Mouse (Mus musculus) myocyte (in vitro differentiated cells): ENCODE results near the gene Tada2b. TPM values are rescaled to one million over a fixed set of nuclear protein-coding genes. Genes with fewer than 3 reads are reported as not detected.

Source experiments
- H3K27me3 ChIP-seq: one replicate; pipeline ENCODE4 v1.6.1; 2011; ENCODE audit not compliant: control insufficient read depth, insufficient read depth, insufficient read length
- H3K36me3 ChIP-seq: one replicate; pipeline ENCODE4 v1.6.1; 2011; ENCODE audit not compliant: control insufficient read depth, insufficient read depth
- H3K4me2 ChIP-seq: one replicate; pipeline ENCODE4 v1.6.1; 2011; ENCODE audit warnings: low read depth, control low read depth
- H3K4me3 ChIP-seq: one replicate; pipeline ENCODE4 v1.5.1; 2011; ENCODE audit warnings: mild to moderate bottlenecking, control low read depth, moderate library complexity
- H3K79me2 ChIP-seq: one replicate; pipeline ENCODE4 v1.6.1; 2011; ENCODE audit not compliant: control insufficient read depth, insufficient read depth
- H3ac ChIP-seq: one replicate; pipeline ENCODE4 v1.6.1; 2011; ENCODE audit not compliant: control insufficient read depth, insufficient read length
- CEBPB ChIP-seq: IDR thresholded peaks from 2 replicates; pipeline ENCODE4 v1.6.1; 2011; ENCODE audit warnings: mild to moderate bottlenecking, moderate library complexity; ENCODE audit not compliant: poor library complexity, insufficient read depth, severe bottlenecking
- E2F4 ChIP-seq: IDR thresholded peaks from one replicate; pipeline ENCODE4 v1.6.1; 2011; ENCODE audit warnings: mild to moderate bottlenecking, control low read depth, moderate library complexity; ENCODE audit not compliant: insufficient read depth
- MAX ChIP-seq: IDR thresholded peaks from one replicate; pipeline ENCODE4 v1.6.1; 2011; ENCODE audit warnings: low read depth, mild to moderate bottlenecking, control low read depth
- MYOD1 ChIP-seq, 3 experiments: IDR thresholded peaks; one replicate each; pipeline ENCODE4 v1.6.1; 2011; ENCODE audit warnings: control low read depth in 2 of 3, low read depth in 2 of 3, mild to moderate bottlenecking in 2 of 3, moderate library complexity in 1 of 3; ENCODE audit not compliant: insufficient read length in 2 of 3, control insufficient read depth in 1 of 3
- MYOG ChIP-seq, 3 experiments: IDR thresholded peaks; one replicate each; pipeline ENCODE4 v1.6.1; 2011; ENCODE audit warnings: control low read depth in 2 of 3, low read depth in 2 of 3, mild to moderate bottlenecking in 2 of 3; ENCODE audit not compliant: insufficient read length in 2 of 3, control insufficient read depth in 1 of 3, insufficient read depth in 1 of 3
- POLR2A ChIP-seq: IDR thresholded peaks from one replicate; pipeline ENCODE4 v1.6.1; 2011; ENCODE audit warnings: low read depth, mild to moderate bottlenecking, control low read depth, moderate library complexity; ENCODE audit not compliant: insufficient read length
- POLR2AphosphoS2 ChIP-seq: IDR thresholded peaks from one replicate; pipeline ENCODE4 v1.6.1; 2011; ENCODE audit warnings: low read depth, control low read depth; ENCODE audit not compliant: insufficient read length
- REST ChIP-seq: IDR thresholded peaks from one replicate; pipeline ENCODE4 v1.6.1; 2011; ENCODE audit warnings: mild to moderate bottlenecking, control low read depth, moderate library complexity; ENCODE audit not compliant: insufficient read depth, insufficient read length
- SRF ChIP-seq: IDR thresholded peaks from one replicate; pipeline ENCODE4 v1.6.1; 2011; ENCODE audit warnings: low read depth; ENCODE audit not compliant: control insufficient read depth, insufficient read length
- TCF12 ChIP-seq: IDR thresholded peaks from one replicate; pipeline ENCODE4 v1.6.1; 2011; ENCODE audit warnings: mild to moderate bottlenecking, control low read depth; ENCODE audit not compliant: poor library complexity, insufficient read depth, severe bottlenecking
- TCF3 ChIP-seq: IDR thresholded peaks from one replicate; pipeline ENCODE4 v1.6.1; 2011; ENCODE audit warnings: low read depth, control low read depth; ENCODE audit not compliant: insufficient read length
- USF1 ChIP-seq: IDR thresholded peaks from one replicate; pipeline ENCODE4 v1.6.1; 2011; ENCODE audit warnings: low read depth, mild to moderate bottlenecking, control low read depth, moderate library complexity
- polyA plus RNA-seq: library from polyadenylated mRNA; unstranded; fragments of >200 nt; fragmentation: generic; extraction: Trizol; gene quantifications from one replicate; pipeline ENCODE4 v1.2.1, GENCODE M21; 2012; ENCODE audit warnings: missing spikeins

Tada2b gene
- 7.2 TPM for polyA plus RNA-seq

- H3K4me2 ChIP-seq = peak within 1 kb of the TSS; percentile 96
- peaks cover 42% of the 10 kb centered on the region for H3K79me2 ChIP-seq
- no peaks in the 10 kb centered on the region for H3K36me3 ChIP-seq
- H3K27me3 ChIP-seq = no peaks in the 10 kb centered on the region
- peak within 1 kb of the TSS; percentile 87 for H3ac ChIP-seq
- peak within 1 kb of the TSS; percentile 76 for H3K4me3 ChIP-seq
- TF ChIP-seq E2F4 (no peak), POLR2AphosphoS2 (no peak), USF1 (no peak), TCF3 (no peak), POLR2A (peak; percentile 66), MYOD1 (IDR thresholded peaks at IDR 0.05; ENCODE audit: control insufficient read depth in 1 of 3, insufficient read length in 2 of 3, low read depth in 2 of 3) (no peak), MYOG (IDR thresholded peaks at IDR 0.05; ENCODE audit: control insufficient read depth in 1 of 3, insufficient read depth in 1 of 3, insufficient read length in 2 of 3, low read depth in 2 of 3) (peak in 1 of 3 experiments; percentile 39), SRF (no peak), TCF12 (no peak), MAX (no peak), REST (no peak)
Measured at GRCm38 (mm10) chr5:36484171-36484990, at the start of gene Tada2b, which contains the start of gene Ccdc96. TSS of gene Tada2b (minus strand) at chr5:36484285. TSS of gene Ccdc96 (plus strand) at chr5:36484588.

DNA sequence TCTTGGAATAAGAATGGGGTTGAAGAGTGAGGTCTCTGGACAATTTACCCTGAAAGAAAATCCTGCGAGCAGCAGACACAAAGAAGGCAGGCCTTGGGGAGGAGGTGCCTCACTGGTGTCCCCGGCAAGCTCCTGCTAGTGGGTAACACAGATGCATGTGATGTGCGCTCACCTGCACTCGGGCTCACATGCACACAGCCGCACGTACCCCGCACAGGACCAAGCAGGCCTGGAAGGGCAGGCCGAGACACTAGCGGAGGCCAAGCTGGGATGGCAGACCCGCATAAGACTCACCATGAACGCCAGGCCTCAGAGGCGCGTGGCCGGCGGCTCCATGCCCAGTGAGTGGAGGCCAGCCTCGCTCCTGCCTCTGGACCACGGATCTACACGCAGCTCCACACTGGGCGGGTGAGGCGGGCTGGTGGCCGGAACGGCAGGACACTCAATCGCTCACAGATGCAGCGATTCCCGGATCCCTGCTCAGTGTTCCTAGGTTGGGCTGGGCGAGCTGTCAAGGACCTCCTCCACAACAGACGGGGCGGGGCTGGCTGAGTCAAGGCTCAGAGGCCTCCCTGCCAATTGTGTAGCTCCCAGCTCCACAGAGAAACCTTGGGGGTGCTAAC, 46.2 kb upstream of the Tada2b start:
- no peaks in the 10 kb centered on the region for H3K36me3 ChIP-seq
- H3ac ChIP-seq = peak overlapping the region; percentile 16
- H3K79me2 ChIP-seq = peaks cover 17% of the 10 kb centered on the region
- no peaks in the 10 kb centered on the region for H3K27me3 ChIP-seq
- H3K4me3 ChIP-seq = peak overlapping the region; percentile 50
- H3K4me2 ChIP-seq = peak overlapping the region; percentile 82
- TF ChIP-seq POLR2A (peak; percentile 89), POLR2AphosphoS2 (peak; percentile 75), E2F4 (no peak), SRF (peak; percentile 71), MYOG (IDR thresholded peaks at IDR 0.05; ENCODE audit: control insufficient read depth in 1 of 3, insufficient read depth in 1 of 3, insufficient read length in 2 of 3, low read depth in 2 of 3) (peak in 1 of 3 experiments; percentile 25)

DNA sequence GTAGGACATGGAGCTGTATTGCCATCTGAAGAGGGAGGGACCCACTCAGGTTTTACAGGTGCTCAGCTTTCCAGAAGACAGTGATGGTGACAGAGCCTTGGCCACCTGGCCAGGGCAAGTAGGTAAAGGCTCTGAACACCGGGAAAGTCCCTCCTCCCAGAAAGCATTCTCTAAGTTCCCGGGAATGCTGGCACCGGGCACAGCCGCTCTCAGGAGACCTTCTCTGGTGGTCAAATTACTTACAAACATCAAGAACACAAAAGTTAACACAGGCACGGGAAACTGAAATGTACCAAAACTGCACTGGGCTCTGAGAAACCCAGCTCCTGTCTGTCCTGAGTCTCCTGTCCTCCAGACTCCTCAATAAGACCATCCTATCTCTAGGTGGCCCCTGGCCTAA, 45.6 kb upstream of the Tada2b start:
- H3K27me3 ChIP-seq = no peaks in the 10 kb centered on the region

DNA sequence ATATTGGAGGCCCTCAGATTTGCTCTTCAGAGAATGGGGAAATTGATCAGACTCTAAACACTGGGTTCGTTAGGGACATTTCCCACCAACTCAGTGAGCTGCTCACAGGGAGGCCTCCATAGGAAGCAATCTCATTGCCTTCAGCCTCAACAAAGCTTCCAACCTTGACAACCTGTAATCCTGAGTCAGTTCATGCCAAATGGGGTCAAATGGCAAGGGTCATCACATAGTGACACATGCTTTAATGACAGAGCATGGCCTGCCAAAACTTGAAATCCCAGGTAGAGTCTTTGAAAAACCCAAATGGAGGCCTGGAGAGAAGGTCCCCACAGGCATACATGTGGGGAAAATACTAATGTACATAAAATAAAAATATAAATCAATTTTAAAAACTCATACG, 42.8 kb upstream of the Tada2b start:
- H3K4me3 ChIP-seq = no peak overlapping the region
- no peak for TF ChIP-seq MYOD1 (IDR thresholded peaks at IDR 0.05; ENCODE audit: control insufficient read depth in 1 of 3, insufficient read length in 2 of 3, low read depth in 2 of 3)
- no peak for TF ChIP-seq TCF12
- TF ChIP-seq SRF = no peak
- TF ChIP-seq POLR2AphosphoS2 = no peak
- no peak for TF ChIP-seq CEBPB
- no peak for TF ChIP-seq MAX
- TF ChIP-seq MYOG (IDR thresholded peaks at IDR 0.05; ENCODE audit: control insufficient read depth in 1 of 3, insufficient read depth in 1 of 3, insufficient read length in 2 of 3, low read depth in 2 of 3) = no peak
- no peak overlapping the region for H3ac ChIP-seq
- no peaks in the 10 kb centered on the region for H3K36me3 ChIP-seq
- H3K79me2 ChIP-seq = peaks cover 17% of the 10 kb centered on the region
- H3K4me2 ChIP-seq = no peak overlapping the region
- no peaks in the 10 kb centered on the region for H3K27me3 ChIP-seq

More for the DNA sequence above, 45.6 kb upstream of the Tada2b start:
- peak overlapping the region; percentile 50 for H3K4me3 ChIP-seq
- H3K36me3 ChIP-seq = no peaks in the 10 kb centered on the region
- H3ac ChIP-seq = peak overlapping the region; percentile 16
- TF ChIP-seq TCF12 (no peak), TCF3 (no peak), REST (no peak)
- H3K4me2 ChIP-seq = peak overlapping the region; percentile 82
- peaks cover 17% of the 10 kb centered on the region for H3K79me2 ChIP-seq

DNA sequence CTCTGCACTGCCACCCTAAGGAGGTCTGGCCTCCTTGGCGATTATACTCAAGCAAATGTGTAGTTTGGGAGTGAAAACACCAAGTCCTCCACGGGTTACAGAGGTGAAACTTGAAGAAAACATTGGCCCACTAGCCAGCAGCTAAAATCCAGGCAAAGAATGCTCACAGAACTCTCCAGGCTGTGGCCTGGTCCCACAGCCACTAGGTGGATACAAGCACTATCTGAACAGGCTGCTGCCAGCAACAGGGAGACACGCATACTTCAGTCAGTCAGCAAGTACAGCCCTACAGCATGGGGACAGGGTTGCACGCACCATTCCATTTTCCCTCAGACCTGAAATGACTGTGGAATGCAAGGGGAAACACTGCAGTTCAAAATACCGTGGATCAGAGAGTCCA, 42.2 kb upstream of the Tada2b start:
- TF ChIP-seq POLR2A (no peak), TCF3 (no peak), MYOG (IDR thresholded peaks at IDR 0.05; ENCODE audit: control insufficient read depth in 1 of 3, insufficient read depth in 1 of 3, insufficient read length in 2 of 3, low read depth in 2 of 3) (no peak), SRF (no peak), REST (no peak), USF1 (no peak), MAX (no peak), MYOD1 (IDR thresholded peaks at IDR 0.05; ENCODE audit: control insufficient read depth in 1 of 3, insufficient read length in 2 of 3, low read depth in 2 of 3) (no peak)
- Histone ChIP-seq H3K79me2 (peaks cover 17% of the 10 kb centered on the region), H3K4me3 (no peak overlapping the region), H3K4me2 (no peak overlapping the region), H3K36me3 (no peaks in the 10 kb centered on the region), H3K27me3 (no peaks in the 10 kb centered on the region), H3ac (no peak overlapping the region)
